Mouse (Mus musculus): ENCODE measurements around the gene Fam43b. TPM values are rescaled to one million over a fixed set of nuclear protein-coding genes. Genes with fewer than 3 reads are reported as not detected.

The Fam43b gene
- polyA plus RNA-seq, 1 experiment, result not detected

GRCm38 (mm10) chr4:138395087-138395970 is 999 bp downstream of the Fam43b start:
- no peak for DNase-seq (ENCODE audit: low read depth)

GRCm38 (mm10) chr4:138393703-138394102 is 2.6 kb downstream of the Fam43b start:
- no peak for DNase-seq (ENCODE audit: low read depth)

- DNase-seq (ENCODE audit: low read depth), result no peak
Observed at GRCm38 (mm10) chr4:138383789-138384188, 12.5 kb downstream of the Fam43b start.

DNA sequence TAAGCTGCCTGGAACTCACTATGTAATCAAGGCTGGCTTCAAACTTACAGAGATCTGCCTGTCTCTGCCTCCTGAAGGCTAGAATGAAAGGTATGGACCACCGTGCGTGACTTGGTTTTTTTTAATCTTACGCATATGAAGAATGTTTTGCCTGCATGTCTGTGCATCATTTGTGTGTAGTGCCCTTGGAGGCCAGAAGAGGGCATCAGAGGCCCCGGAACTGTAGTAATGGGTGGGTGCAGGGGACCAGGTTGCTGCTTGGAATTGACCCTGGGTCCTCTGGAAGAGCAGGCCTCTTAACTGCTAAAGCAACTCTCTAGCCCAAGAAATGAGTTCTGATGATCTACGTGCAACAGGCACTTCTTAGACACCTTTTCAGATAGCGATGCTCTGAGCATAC is 13.9 kb downstream of the Fam43b start:
- DNase-seq (ENCODE audit: low read depth), result no peak

DNA sequence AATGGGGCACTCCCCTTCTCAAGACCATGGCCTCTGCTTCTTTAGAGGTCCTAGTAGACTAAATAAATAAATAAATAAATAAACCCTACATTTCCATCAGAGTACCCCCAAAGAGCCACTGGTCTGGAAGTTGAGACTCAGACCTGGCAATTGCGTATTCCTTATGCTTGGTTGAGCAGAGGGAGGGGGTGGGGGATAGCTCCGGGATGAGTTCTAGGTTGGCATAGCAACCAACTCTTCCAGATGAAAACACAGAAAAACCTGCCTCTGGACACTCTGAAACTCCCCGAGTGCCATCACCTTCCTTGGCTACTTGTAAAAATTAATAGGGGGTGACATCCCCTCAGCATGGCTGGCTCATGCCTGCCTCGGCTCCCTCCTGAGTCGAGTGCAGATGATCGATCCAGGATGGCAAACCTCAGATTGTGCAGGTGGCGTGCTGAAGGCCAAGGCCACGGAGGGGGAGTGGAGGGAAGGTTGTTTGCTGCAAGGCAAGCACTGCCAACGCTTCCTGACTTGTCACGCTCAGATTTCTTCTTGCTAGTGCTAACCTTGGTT is 16.1 kb downstream of the Fam43b start:
- no peak for DNase-seq (ENCODE audit: low read depth)

GRCm38 (mm10) chr4:138379091-138379840 is 17.1 kb downstream of the Fam43b start:
- DNase-seq (ENCODE audit: low read depth), result no peak

GRCm38 (mm10) chr4:138377526-138377925 is 18.8 kb downstream of the Fam43b start:
- DNase-seq (ENCODE audit: low read depth), result no peak

GRCm38 (mm10) chr4:138375117-138375516 is 21.2 kb downstream of the Fam43b start:
- no peak for DNase-seq (ENCODE audit: low read depth)

DNA sequence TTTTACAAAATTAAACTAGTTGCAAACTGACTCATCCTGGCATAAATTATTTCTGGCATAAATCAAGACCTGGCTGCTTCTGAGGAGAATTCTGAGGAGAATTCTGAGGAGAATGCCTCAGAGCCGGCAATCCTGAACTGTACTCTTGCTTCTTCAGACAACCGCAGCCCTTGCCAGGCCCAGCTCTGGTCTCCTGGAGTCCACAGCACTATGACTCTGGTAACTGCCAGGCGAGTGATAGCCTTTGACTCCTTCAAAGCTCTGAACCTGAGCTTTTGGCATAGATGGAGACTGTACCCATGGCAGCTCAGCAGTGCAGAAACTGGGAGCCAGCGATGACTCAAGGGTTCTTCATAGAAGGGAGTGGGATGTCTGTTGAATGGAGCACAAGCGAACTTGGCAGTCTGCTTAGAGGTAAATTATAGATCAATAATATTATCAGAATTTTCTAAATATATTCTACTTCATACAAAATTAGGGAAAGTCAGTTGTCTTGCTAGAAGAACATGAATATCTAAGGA is 25.3 kb downstream of the Fam43b start:
- DNase-seq (ENCODE audit: low read depth), result no peak

GRCm38 (mm10) chr4:138368498-138369260 is 27.6 kb downstream of the Fam43b start:
- DNase-seq (ENCODE audit: low read depth), result no peak

- DNase-seq (ENCODE audit: low read depth), result no peak
Observed at GRCm38 (mm10) chr4:138367641-138368497, 28.5 kb downstream of the Fam43b start, which contains the start of gene Cda. Cda (minus strand) TSS chr4:138367992.

DNA sequence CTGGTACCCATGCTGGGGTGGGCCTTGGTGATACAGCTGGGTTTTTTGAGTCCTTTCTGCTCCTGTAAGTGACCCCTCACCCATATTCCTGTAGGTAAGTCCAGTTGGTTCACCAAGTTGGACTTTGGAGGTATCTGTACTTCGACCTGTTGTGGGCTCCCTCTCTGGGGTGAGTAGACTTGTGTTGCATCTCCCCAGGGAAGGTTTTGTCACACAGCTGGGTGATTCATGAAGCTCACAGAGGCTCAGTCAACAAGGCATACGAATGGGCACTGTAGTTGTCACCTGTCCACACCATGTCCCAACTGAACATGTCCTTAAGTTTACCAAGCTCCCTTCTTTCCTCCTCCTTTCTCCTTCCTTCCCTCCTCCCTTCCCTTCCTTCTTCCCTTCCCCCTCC is 29.8 kb downstream of the Fam43b start:
- DNase-seq (ENCODE audit: low read depth), result no peak

DNA sequence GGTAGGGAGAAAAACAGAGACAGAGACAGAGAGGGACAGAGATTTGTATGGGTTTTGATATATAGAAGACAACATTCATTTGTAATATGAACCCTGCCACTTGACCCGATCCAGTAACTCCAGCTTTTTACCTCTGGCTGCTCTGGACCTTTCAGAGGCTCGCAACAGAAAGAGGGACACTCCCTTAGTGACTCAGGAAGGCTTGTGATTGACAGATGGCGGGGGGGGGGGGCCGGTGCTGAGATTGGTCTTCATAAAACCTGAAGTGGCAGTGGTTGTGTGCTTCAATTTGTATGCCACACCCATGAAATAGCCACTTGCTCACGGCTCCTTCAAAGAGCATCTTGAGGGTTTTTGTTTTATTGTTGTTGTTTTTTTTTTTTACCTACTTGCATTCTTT is 32.8 kb downstream of the Fam43b start:
- DNase-seq (ENCODE audit: low read depth), result no peak

DNA sequence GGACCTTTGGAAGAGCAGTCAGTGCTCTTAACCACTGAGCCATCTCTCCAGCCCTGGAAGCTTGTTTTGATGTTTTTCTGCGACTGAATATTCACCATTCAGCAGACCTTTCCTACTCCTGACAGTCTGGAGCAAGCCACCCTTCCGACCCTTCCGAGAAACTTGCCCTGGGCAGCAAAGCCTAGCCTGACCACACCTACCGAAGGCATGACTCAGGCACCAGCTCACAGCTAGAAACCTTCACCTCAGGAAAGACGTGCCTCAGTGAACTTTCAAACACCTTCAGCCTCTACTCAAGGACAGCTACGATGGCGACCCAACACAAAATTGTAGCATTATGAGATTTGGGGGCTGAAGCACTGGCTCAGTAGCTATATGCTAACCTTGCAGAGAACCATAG is 33.4 kb downstream of the Fam43b start:
- DNase-seq (ENCODE audit: low read depth), result no peak

- no peak for DNase-seq (ENCODE audit: low read depth)
Observed at GRCm38 (mm10) chr4:138361370-138361821, 34.9 kb downstream of the Fam43b start.

DNA sequence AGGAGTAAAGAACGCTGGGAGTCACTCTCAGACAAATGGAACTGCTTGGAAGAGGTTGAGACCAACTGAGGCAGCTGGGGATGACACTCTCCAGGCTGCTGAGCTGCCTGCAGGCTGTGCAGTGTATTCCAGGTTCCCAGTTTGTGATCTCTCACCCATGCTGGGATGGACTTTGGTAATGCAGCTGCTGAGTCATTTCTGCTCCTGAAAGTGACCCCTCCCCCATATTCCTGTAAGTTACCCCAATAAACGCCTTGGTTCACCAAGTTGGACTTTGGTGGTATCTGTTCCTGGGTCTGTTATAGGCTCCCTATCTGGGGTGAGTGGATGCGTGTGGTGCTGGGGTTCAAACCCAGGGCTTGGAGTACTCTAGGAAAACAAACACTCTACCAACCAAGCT is 38.2 kb downstream of the Fam43b start:
- DNase-seq (ENCODE audit: low read depth), result no peak

DNA sequence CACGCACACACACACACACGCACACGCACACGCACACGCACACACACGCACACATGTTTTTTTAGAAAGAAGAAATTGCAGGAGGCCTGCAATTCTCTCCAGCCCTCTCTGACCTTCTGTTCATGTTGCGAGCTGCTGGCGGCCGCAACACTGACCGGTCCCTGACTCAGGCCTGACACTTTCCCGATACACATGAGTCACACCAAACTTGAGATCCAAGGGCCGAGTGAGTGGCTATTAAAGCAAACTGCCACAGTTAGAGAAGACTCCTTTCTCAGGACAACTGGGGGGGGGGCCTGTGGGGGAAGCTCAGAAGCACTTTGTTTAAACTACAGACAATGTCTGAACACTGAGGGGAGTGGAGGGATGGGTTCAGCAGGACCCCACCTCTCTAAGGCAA is 39.8 kb downstream of the Fam43b start:
- no peak for DNase-seq (ENCODE audit: low read depth)

GRCm38 (mm10) chr4:138356141-138356540 is 40.2 kb downstream of the Fam43b start:
- DNase-seq (ENCODE audit: low read depth), result no peak

- DNase-seq (ENCODE audit: low read depth), result no peak
Observed at GRCm38 (mm10) chr4:138355496-138355895, 40.8 kb downstream of the Fam43b start.

DNA sequence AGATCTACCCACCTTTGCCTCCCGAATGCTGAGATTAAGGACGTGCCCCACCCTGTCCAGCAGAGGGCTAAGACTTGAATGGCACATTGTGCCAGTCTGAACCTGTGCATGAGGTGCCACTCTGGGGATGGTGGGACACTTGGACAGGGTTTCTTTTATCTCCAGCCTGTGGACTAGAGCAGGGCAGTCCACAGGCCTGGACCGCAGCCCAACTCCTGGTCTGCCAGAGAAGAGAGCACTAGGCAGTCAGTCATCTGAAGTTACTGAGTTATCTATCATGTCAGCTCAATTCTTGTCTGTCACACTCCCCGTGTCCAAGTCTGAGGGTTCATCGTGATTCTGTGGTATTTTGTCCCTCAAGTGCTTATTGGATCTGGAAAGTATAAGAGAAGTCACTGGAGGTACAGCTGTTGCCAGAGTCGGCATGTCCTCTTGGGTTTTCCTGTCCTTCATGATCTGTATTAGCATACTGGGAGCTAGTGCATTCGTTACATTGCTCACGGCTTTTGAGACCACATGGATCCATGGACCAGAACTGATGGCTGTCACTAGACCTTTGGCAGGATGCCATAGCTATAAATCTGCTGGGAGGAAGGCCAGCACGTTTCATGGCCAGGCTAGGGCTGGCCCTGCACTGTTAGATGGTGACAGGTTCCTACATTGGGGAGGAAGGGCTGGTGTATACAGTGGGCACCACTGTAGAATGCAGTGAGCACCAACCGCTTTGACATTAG is 42.7 kb downstream of the Fam43b start:
- no peak for DNase-seq (ENCODE audit: low read depth)
